Mouse (Mus musculus) urinary bladder, postnatal 10 days (tissue): ENCODE data around the gene Cic.
"Not testable (repeated sequence)": the region's sequence is repeated elsewhere in the genome, so short reads cannot be mapped to it uniquely, and the experiment has no call there.

Source experiments
- DNase-seq: peaks from one replicate; pipeline ENCODE4 v3.0.0; 2022; ENCODE audit warnings: low spot score

Gene Cic

GRCm38 (mm10) chr7:25306614-25306996, 39.1 kb downstream of the Cic start:
- no peak for DNase-seq

GRCm38 (mm10) chr7:25308702-25309318, 41.3 kb downstream of the Cic start:
- no peak for DNase-seq

- DNase-seq: no peak
These were observed 41.9 kb downstream of the Cic start for GRCm38 (mm10) chr7:25309425-25309824.

GRCm38 (mm10) chr7:25311193-25311592, 43.7 kb downstream of the Cic start:
- DNase-seq: no peak

- DNase-seq: no peak
These were observed 45.8 kb downstream of the Cic start for GRCm38 (mm10) chr7:25313325-25313724.

- DNase-seq: no peak
These were observed 47.3 kb downstream of the Cic start for GRCm38 (mm10) chr7:25314606-25315305.

- no peak for DNase-seq
These were observed 48.0 kb downstream of the Cic start for GRCm38 (mm10) chr7:25315306-25316041.

GRCm38 (mm10) chr7:25316532-25317445, 49.3 kb downstream of the Cic start, which contains the start of gene Megf8:
Gene Megf8, plus strand, starts transcription at chr7:25317164.
- peak; percentile 78 for DNase-seq

GRCm38 (mm10) chr7:25317446-25317999, 50.0 kb downstream of the Cic start:
- DNase-seq: no peak

GRCm38 (mm10) chr7:25322058-25322484, 54.6 kb downstream of the Cic start:
- no peak for DNase-seq

- no peak for DNase-seq
These were observed 55.7 kb downstream of the Cic start for GRCm38 (mm10) chr7:25323219-25323618.

GRCm38 (mm10) chr7:25325431-25325830, 57.9 kb downstream of the Cic start:
- DNase-seq: not testable (repeated sequence)

- no peak for DNase-seq
These were observed 58.7 kb downstream of the Cic start for GRCm38 (mm10) chr7:25326233-25326632.

- no peak for DNase-seq
These were observed 66.2 kb downstream of the Cic start for GRCm38 (mm10) chr7:25333596-25334307.

- DNase-seq: no peak
These were observed 67.0 kb downstream of the Cic start for GRCm38 (mm10) chr7:25334472-25334871.

GRCm38 (mm10) chr7:25339329-25339728, 71.8 kb downstream of the Cic start:
- no peak for DNase-seq

GRCm38 (mm10) chr7:25341000-25341784, 73.7 kb downstream of the Cic start:
- no peak for DNase-seq
